Mouse (Mus musculus) testis, adult 2 months (tissue): Measurements from ENCODE around the gene Nisch.

Source experiments
- CTCF ChIP-seq: fragments of 200-500 bp; IDR thresholded peaks from 2 replicates; pipeline ENCODE4 v1.5.1; 2012; ENCODE audit warnings: low read depth, mild to moderate bottlenecking, inconsistent platforms, low read length, moderate library complexity; ENCODE audit not compliant: control insufficient read depth, insufficient read depth, insufficient replicate concordance
- POLR2A ChIP-seq: fragments of 200-500 bp; IDR thresholded peaks from 2 replicates; pipeline ENCODE4 v1.6.1; 2012; ENCODE audit warnings: low read depth, mild to moderate bottlenecking, inconsistent platforms, low read length, moderate library complexity; ENCODE audit not compliant: control insufficient read depth

GRCm38 (mm10) chr14:31260374-31260773, 43.6 kb upstream of the Nisch start:
- TF ChIP-seq CTCF: no peak
- TF ChIP-seq POLR2A: no peak
